Mouse (Mus musculus): ENCODE results near the gene Arhgap35.

GRCm38 (mm10) chr7:16505226-16505593, 109.6 kb downstream of the Arhgap35 start:
- no peak for TF ChIP-seq CTCF (conservative IDR thresholded peaks at IDR 0.05; ENCODE audit: low read length)
- no peak for TF ChIP-seq NANOG (IDR thresholded peaks at IDR 0.05; ENCODE audit: borderline replicate concordance, low read length)
- no peak for TF ChIP-seq POU5F1 (IDR thresholded peaks at IDR 0.05; ENCODE audit: borderline replicate concordance, low read length)

Measured in E14TG2a.4 (cell line).